Mouse (Mus musculus): ENCODE results near the gene Eef1b2.

Eef1b2 gene

DNA sequence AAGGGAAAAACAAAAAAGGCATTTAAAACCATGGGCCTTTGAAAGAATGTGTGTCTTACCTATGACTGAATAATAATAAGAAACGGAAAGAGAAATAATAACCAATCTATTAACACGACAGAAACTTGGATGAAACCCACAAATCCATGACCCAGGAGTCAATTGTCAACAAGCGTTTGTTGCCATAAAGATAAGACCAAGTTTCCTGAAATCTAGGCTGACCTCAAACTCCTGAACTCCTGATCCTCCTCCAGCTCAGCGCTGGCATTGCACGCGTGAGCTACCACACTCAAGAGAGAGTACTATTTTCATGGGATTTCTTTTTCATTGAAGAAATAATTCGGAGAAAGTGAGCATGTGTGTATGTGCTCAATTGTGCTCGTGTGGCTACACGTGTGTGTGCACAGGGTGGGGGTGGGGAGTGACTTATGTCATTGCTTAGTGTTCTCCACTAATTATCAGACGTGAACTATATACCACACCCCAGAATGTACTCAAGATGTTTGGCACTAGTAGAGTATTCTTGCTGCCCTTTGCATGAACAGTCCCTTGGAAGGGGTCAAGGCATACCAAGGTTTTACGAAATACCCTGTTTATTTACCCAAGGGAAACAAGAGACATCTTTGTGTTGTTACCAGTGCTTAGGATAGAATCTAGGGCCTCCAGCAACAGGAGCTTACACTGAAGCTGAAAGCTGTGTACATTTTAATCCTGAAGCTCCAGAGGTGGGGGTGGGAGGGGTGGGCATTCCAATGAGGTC lies 15.9 kb downstream of the Eef1b2 start:
- CTCF ChIA-PET: no interaction called here

DNA sequence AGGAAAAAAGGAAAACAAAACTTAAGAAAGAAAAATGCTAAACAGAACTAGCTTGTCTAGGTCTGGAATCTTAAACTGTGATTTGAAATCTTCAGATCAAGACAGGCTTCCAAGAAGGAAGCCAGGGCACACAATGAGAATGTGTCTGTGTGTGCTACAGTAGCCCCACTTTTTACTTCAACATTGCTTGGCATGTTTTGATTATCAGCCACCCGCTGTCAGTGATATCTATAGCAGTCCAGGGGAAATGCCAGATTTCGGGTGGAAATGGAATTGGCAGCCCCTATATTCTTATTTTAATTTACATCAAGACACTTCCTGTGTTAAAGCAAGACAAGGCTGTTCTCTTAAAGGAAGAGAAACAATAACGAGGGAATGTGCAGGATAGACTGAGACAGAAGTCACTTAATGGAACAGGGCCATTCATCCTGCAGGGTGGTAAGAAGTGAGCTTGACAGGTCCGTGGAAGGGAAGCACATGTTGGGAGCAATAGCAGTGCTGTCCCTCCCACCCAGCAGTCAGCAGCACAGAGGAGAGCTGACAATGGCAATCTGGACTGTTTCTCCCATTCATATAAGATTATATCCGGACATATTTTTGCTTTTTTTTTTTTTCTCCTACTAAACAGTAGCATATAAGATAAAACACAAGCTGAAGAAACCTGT lies 19.4 kb downstream of the Eef1b2 start:
- CTCF ChIA-PET: no interaction called here

DNA sequence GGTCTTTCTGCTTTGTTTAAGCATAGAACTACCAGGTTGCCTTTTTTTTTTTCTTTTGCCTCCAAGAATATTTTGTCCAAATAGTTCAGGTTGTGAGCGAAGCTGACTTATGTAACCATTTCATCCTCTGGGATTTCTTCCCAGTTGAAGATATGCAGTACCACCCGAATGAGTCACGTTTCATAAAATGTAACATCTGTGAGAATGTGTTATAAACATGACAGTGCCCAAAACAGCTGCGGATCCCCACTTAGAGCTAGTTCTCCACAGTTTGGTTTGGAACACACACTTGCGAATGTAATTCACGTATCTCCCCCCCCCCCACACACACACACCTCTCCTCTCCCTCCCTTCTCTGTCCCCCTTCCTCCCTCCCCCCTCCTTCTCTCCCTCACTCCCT lies 22.8 kb downstream of the Eef1b2 start:
- CTCF ChIA-PET: no interaction called here

DNA sequence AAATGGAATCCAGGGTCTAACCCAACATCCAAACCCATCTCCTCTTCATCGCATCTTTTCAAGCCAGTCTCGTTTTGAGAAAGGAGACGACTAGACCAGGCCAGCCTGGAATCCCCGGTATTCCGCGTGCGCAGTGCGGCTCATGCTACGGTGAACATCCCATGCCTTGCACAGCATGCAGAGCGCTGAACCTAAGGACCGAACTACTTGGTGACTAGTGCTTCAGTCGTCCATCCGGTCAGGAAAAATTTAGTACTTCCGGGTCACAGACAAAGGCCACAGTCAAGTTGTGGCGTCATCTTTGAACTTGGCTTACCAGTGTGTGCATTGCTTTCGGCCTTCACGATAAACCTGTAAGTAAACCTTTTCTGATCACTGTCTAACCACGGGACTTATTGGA lies 23.7 kb downstream of the Eef1b2 start:
- CTCF ChIA-PET: no interaction called here

DNA sequence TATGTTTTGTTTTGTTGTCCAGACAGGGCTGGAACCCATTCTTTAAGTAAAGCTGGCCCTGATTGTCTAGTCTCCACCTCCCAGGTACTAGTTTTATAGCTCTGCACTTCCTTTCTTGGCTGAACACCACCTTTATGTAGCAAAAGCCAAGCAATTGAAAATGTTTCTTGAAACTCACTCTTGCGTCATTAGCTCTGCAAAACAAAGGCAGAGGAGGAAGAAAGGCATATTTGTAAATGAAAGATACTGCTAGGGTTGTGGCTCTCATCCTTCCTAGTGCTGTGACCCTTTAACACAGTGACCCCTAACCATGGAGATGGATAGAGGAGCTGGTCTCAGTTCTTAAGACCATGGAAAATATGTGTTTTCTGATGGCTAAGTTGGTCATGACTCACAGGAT lies 25.0 kb downstream of the Eef1b2 start:
- CTCF ChIA-PET: no interaction called here

DNA sequence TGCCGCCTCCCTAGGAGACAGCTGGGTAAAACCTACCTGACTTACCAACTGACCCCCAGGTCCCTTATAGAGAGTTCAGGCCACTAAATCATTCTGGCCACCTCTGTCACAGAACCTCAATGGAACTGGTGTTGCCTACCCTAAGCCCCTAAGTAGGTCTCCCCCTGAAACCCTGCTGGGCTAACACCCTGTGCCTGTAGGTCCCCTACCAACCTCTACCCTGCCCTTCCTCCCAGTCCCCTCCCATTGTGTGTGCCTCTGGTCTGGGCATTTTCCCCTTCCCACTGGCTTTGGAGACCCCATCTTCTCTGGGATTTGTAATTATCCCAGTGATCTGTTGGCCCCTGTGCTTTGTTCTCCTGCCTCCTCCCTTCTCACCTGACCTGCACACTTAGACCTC lies 26.8 kb downstream of the Eef1b2 start:
- CTCF ChIA-PET: no interaction called here

DNA sequence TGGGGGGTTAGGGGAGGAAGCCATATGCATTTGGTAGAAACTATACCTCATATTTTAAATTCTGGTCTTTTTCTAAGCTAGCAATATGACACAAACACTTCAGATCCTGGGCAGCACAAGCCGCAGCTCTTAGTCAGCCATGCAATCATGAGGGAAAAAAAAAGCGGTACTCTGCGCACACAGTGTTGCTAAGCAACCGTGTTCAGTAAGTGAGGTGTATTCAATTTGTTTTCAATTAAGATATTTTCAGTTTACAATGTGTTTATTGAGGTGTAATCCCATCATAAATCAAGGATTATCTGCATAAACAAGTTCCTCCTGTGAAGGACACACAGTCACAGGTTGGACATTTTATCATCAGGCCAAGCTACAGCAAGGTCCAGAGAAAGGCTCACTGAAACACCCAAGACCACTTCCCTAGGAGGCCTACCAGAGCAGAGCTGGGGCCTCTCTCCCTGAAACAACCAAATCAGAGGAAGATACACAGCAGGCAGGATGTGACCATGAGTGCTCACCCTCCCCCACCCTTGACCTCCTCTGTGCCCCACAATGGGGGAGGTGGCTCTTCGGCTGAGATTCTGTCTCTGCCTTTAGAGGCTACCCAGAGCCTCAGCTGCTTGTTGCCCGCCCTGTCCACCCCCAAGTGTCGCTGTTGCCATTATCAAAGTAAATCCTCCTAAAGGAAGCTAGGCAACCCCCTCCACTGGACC lies 27.5 kb downstream of the Eef1b2 start:
- CTCF ChIA-PET: no interaction called here

DNA sequence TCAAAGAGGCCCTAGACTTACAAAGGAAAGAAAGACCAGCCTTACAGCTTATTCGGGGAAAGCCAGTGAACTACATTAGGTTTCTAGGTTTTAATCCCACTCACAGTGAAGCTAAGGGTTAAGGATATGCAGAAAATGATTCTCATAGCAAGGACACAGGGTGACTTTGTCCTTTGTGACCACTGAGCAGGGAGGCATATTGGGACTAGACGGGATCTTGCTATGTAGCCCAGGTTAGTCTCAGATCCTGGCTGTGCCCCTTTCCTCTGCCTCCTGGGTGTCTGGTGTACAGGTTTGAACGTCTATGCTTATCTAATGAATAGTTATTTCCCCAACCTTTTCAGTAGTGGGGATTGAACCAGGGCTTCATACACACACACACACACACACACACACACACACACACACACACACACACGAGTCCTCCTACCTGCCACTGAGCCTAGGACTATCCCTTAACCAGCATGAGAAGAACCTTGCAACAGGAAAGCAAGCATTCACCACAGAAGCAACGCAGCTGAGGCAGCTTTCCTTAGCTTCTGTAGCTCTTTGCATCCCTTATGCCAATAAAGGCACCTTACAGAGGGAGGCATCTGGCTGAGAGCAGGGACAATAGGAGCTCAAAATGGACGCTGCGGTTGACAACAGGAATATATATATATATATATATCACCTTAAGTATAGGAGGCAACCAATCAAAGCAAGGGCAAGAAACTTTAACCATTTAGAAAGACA lies 28.2 kb downstream of the Eef1b2 start:
- CTCF ChIA-PET: no interaction called here

DNA sequence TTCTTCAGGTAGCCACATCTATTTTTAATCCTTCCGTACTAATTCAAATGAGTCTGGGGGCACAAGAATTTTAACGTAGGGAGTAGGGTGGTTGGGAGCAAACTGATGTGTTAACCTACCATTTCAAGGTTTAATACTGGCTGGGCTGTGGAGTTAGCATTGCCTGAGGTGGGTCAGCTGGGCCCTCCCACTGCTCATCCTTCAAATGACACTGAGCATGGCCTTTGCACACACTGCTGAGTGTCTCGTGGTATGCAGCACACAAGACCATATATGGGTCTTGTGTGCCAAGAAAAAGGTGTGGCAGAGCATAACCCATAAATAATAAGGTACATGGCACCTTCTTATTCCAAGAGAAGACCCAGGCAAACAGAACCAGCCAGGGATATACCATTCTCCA lies 31.0 kb downstream of the Eef1b2 start:
- CTCF ChIA-PET: no interaction called here

DNA sequence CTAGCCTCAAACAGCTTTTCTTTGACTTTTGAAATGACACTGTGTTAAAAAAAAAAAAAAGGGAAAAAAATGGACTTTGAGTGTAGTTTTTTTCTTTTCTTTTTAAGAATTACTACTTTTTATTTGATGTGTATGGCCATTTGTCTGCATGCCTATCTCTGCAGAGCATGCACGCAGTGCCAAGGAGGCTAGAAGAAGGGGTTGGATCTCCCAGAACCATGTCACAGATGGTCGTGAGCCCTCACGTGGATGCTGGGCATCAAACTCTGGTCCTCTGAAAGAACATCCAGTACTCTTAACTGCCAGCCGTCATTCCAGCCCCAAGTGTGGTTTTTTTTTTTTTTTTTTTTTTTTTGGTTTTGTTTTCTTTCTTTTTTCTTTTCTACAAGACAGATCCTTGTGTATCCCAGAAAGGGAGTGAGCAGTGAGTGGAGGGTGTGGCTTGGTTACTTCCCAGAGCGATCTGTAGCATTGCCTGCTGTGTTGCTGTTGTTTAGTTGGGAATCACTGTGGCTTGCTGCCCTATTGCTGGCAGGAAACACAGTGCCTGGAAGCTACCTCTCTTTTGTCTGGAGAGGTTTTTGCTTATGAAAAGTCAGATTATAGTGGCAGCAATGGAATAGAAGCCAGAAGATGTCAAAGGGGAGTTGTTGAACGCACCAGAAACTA lies 33.4 kb downstream of the Eef1b2 start:
- CTCF ChIA-PET: interaction anchor here (0.7 kb wide), 1 partner anchor 29 kb away, joined by 8 read pairs; no protein-coding TSS in a partner anchor

DNA sequence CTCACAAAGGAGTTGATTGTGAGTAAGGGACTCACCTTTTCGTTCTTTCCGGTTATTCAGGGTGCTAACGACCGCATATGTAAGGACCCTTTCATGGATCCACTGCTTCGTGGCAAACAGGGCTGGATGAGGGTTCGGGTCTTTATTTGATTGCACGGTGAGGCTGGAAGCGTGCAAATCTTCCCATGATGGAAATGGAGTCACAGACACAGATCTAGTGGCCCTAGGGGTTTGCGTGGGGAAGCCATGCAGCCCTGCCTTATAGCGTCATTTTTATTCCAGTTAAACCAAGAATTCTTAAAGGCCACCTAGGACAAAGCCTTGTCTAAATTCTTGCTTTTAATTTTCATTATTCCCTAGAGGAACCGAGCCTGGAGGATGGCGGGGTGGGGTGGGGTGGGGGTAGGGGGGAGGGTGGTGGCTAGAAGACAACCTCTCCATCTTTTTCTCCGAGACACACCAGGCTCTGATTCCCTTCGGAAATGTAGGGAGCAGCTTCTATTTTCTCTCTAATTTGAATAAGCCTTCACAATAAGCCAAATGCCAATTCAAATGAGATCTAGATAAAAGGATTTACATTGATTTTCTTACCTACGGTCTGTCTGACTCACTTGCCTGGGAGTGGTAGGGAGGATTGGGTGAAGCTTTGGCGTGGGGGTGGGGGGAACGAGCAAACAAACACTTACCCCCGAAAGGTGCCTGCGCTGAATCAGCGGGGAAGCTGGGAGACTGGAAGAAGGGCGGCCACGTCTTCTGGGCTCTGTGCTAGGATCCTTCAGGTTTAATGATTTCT lies 37.0 kb downstream of the Eef1b2 start:
- CTCF ChIA-PET: no interaction called here

DNA sequence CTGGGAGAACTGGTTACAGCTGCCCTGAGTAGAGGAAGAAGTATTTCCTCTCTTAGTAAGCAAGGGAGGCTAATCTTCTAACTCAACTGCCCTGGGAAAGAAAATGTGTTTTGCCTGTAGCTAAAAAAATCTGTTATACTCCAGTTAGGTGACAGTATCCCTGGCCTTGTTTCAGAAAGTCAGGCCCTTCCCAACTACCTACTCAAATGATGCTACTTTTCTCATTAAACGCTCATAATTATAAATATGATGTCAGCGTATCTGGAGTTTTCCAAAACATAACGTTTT lies 37.6 kb downstream of the Eef1b2 start, which contains the start of gene Gpr1:
Gpr1 (minus strand) TSS at position 273 of the 288 bp plus-strand sequence.
- CTCF ChIA-PET: no interaction called here

DNA sequence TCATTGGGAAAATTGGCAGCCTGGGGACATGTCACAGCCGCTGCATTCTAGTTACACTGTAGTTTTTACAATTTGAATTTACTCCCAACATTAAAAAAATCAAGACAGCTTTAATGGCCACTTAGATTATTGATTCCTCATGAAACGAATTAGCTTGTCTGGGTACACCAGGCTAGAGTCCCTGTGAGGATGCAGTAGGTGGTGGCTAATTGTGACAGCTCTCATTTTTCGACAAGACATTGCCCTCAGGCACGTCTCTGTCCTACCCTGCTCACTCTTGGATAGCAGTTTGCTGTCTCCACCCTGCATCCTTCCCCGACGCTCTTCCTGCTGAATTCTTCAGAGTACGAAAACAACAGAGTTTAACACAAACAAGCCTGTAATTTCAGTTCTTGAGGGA lies 38.0 kb downstream of the Eef1b2 start:
- CTCF ChIA-PET: no interaction called here

DNA sequence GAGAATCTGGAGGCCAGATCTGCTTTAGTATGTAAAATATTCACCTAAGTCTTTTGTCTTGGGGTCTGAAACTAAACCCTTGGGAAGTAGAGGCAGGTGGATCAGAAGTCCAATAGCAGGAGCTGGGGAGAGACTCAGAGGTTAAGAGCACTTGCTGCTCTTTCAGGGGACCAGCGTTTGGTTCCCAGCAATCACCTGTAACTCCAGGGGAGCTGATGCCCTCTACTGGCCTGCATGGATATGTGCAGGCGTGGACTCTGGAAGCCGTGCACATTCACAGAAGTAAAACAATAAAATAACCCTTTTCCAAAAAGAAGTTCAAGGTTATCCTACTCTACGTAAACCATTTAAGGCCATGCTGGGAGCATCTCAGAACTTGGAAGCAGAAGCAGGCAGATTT lies 42.7 kb downstream of the Eef1b2 start:
- CTCF ChIA-PET: no interaction called here

DNA sequence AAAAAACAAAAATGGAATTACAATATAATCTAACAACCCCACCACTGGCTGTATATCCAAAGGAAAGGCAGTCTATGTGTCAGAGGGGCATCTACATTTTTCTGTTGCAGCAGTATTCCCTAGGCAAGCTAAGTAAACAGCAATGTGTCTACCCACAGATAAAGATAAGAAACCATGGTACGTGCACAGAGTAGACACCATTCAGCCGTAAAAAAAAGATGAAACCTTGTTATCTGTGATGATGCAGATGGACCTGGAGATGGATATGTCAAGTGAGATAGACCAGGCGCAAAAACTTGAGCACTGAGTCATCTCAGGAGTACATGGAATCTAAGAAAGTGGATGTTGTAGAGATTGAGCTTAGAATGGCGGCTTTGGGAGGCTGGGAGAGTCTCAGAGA lies 48.4 kb downstream of the Eef1b2 start:
- CTCF ChIA-PET: no interaction called here

DNA sequence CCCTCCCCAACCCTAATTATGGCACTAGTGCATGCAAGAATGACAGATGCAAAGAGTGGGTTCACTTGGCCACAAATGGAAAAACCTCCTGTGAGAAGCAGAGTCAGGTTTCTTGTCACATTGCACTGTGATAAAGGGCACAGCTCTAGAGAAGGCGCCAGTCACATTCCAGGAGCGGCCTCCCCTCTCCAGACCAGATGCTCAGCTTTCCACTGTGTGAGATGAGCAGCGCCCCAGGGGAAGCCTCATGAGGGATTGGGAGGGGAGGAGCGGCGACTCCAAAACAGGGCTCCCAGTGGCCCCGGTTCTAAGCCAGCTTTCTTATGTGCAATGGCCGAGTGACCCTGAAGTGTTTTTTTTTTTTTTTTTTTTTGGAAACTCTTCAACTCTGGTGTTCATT lies 49.3 kb downstream of the Eef1b2 start:
- CTCF ChIA-PET: no interaction called here

DNA sequence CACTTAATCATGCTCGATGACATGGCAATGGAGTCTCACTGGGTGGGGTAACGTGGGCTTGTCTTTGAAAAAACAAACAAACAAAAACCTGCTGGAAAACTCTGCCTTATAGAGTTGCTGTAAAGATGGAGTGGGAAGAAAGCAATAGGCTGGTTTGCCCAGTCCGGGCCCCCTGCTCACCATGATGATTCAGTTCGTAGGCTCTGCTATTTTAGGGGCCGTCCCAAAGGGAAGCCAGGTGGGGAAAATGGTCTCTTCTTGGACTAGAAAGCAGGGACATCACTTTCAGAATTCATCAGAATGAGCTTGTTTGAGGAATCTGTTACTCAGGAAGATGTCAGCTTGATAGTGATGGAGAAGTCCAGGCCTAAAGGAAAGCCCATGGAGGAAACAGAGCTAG lies 50.6 kb downstream of the Eef1b2 start:
- CTCF ChIA-PET: no interaction called here

Data from spleen, embryonic (tissue).